Mouse (Mus musculus): Measurements from ENCODE around the gene Pnma1.
A peak's percentile ranks its signal among the peaks of the same experiment; 100 is the strongest.

Pnma1 gene

GRCm38 (mm10) chr12:84178652-84179445 lies 30.6 kb upstream of the Pnma1 start:
- no peak for DNase-seq (ENCODE audit: low spot score)

- DNase-seq (ENCODE audit: low spot score) = no peak
Measured at GRCm38 (mm10) chr12:84178052-84178451, 29.8 kb upstream of the Pnma1 start.

- no peak for DNase-seq (ENCODE audit: low spot score)
Measured at GRCm38 (mm10) chr12:84176886-84177765, 28.8 kb upstream of the Pnma1 start.

- no peak for DNase-seq (ENCODE audit: low spot score)
Measured at GRCm38 (mm10) chr12:84176126-84176769, 28.0 kb upstream of the Pnma1 start.

- peak; percentile 95 for DNase-seq (ENCODE audit: low spot score)
Measured at GRCm38 (mm10) chr12:84175659-84176061, 27.4 kb upstream of the Pnma1 start.

- peak; percentile 93 for DNase-seq (ENCODE audit: low spot score)
Measured at GRCm38 (mm10) chr12:84174871-84175270, 26.6 kb upstream of the Pnma1 start.

- peak; percentile 59 for DNase-seq (ENCODE audit: low spot score)
Measured at GRCm38 (mm10) chr12:84174190-84174811, 26.0 kb upstream of the Pnma1 start.

GRCm38 (mm10) chr12:84173309-84173915 lies 25.1 kb upstream of the Pnma1 start:
- DNase-seq (ENCODE audit: low spot score) = no peak

- DNase-seq (ENCODE audit: low spot score) = no peak
Measured at GRCm38 (mm10) chr12:84172862-84173261, 24.6 kb upstream of the Pnma1 start.

- DNase-seq (ENCODE audit: low spot score) = no peak
Measured at GRCm38 (mm10) chr12:84172216-84172615, 23.9 kb upstream of the Pnma1 start.

- DNase-seq (ENCODE audit: low spot score) = no peak
Measured at GRCm38 (mm10) chr12:84170610-84171009, 22.3 kb upstream of the Pnma1 start.

GRCm38 (mm10) chr12:84165631-84166373 lies 17.5 kb upstream of the Pnma1 start:
- DNase-seq (ENCODE audit: low spot score) = peak; percentile 71

GRCm38 (mm10) chr12:84163586-84164110 lies 15.4 kb upstream of the Pnma1 start:
- DNase-seq (ENCODE audit: low spot score) = no peak

- DNase-seq (ENCODE audit: low spot score) = peak; percentile 69
Measured at GRCm38 (mm10) chr12:84163133-84163532, 14.8 kb upstream of the Pnma1 start.

- no peak for DNase-seq (ENCODE audit: low spot score)
Measured at GRCm38 (mm10) chr12:84161616-84162433, 13.5 kb upstream of the Pnma1 start.

GRCm38 (mm10) chr12:84161116-84161515 lies 12.8 kb upstream of the Pnma1 start:
- peak; percentile 54 for DNase-seq (ENCODE audit: low spot score)

- DNase-seq (ENCODE audit: low spot score) = no peak
Measured at GRCm38 (mm10) chr12:84160491-84160890, 12.2 kb upstream of the Pnma1 start.

GRCm38 (mm10) chr12:84158156-84158555 lies 9.9 kb upstream of the Pnma1 start:
- no peak for DNase-seq (ENCODE audit: low spot score)

GRCm38 (mm10) chr12:84156210-84156609 lies 7.9 kb upstream of the Pnma1 start:
- DNase-seq (ENCODE audit: low spot score) = no peak

GRCm38 (mm10) chr12:84155523-84155871 lies 7.2 kb upstream of the Pnma1 start:
- DNase-seq (ENCODE audit: low spot score) = no peak

Measured in lung, postnatal 25 days (tissue).